Mouse (Mus musculus) small intestine, adult 2 months (tissue): Measurements from ENCODE around the gene Tardbp.

Experiments
- CTCF ChIP-seq: fragments of 200-500 bp; IDR thresholded peaks from 2 replicates; pipeline ENCODE4 v1.5.1; 2012; ENCODE audit warnings: low read depth, mild to moderate bottlenecking, control low read depth, inconsistent platforms, low read length, moderate library complexity, mixed read lengths; ENCODE audit not compliant: insufficient replicate concordance, insufficient read length; ENCODE audit errors: extremely low read depth
- POLR2A ChIP-seq: fragments of 200-500 bp; IDR thresholded peaks from 2 replicates; pipeline ENCODE4 v1.6.1; 2012; ENCODE audit warnings: low read depth, mild to moderate bottlenecking, control low read depth, inconsistent platforms, low read length, moderate library complexity

GRCm38 (mm10) chr4:148651045-148651444 lies 24.2 kb upstream of the Tardbp start:
- no peak for TF ChIP-seq POLR2A
- no peak for TF ChIP-seq CTCF
